Mouse (Mus musculus): ENCODE results near the gene Kalrn.

DNA sequence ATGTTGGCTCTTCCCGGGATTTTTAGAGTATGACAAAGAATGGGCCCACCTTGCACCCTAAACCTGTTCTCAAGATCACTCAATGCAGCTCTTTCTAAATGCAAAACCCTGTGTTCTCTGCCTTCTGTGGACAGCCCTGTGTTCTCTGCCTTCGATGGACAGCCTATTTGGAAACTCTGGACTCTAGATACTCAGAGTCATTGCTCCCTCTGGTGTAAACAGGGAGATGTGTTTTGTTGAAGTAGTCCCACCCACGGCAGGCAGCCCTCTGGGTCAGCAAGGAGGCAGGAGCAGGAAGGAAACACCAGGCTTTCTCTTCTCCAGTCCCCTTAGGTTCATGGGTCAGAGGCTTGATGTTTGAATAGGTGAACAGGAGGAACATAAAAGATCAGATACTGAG lies 32.3 kb upstream of the Kalrn start:
- TF ChIP-seq CTCF (IDR thresholded peaks at IDR 0.05; ENCODE audit: low read depth) (peak; percentile 80), EP300 (IDR thresholded peaks at IDR 0.05; ENCODE audit: low read depth) (no peak)

Data from heart, postnatal 0 days (tissue).